Comparison of ENCODE assay signal across 20 mouse cellular contexts in genomic region chr7:40636369-40636768, GRCm38 (mm10).
DNase-seq lines count a peak whose midpoint lies in the region; ATAC-seq lines count a peak whose summit lies in the region.
"Had no signal": no experiment of that assay in that cellular context is flagged by ENCODE, and none has a peak within 500 bp of the region (broad histone marks: within the 10 kb centered on the region; RNA-seq: fewer than 3 reads in every experiment).

No protein-coding gene starts in this region.

- intact Hi-C loops in gastrocnemius, postnatal 14 days (cut with DNase I; ENCODE audit: low total_unique reads): no loop called here

- no peak overlapping the region for H3K9ac ChIP-seq in heart, embryonic 11.5 days (ENCODE audit: low read depth, low read length)
- no peak overlapping the region for H3K9ac ChIP-seq in kidney, embryonic 15.5 days
- H3K9ac ChIP-seq: embryonic facial prominence, embryonic 15.5 days; heart, embryonic 13.5 days had no signal

- H3K27me3 ChIP-seq in heart, embryonic 11.5 days (ENCODE audit: control insufficient read depth, insufficient read depth, low read length): no peaks in the 10 kb centered on the region
- H3K27me3 ChIP-seq in kidney, embryonic 15.5 days: no peaks in the 10 kb centered on the region
- H3K27me3 ChIP-seq: embryonic facial prominence, embryonic 15.5 days; heart, embryonic 13.5 days had no signal

- H3K36me3 ChIP-seq in heart, embryonic 11.5 days (ENCODE audit: control insufficient read depth, insufficient read depth, low read length): no peaks in the 10 kb centered on the region
- no peaks in the 10 kb centered on the region for H3K36me3 ChIP-seq in kidney, embryonic 15.5 days
- H3K36me3 ChIP-seq: embryonic facial prominence, embryonic 15.5 days; forebrain, embryonic 10.5 days; G1E; heart, embryonic 13.5 days had no signal

- no peak overlapping the region for H3K4me3 ChIP-seq in heart, embryonic 11.5 days (ENCODE audit: low read depth, low read length)
- H3K4me3 ChIP-seq in kidney, embryonic 15.5 days (replicated peaks): no peak overlapping the region
- H3K4me3 ChIP-seq: embryonic facial prominence, embryonic 15.5 days; erythroblast, embryonic 14.5 days; forebrain, embryonic 10.5 days; heart, embryonic 13.5 days had no signal

- WGBS in heart, embryonic 11.5 days (ENCODE audit: insufficient replicate concordance): 80% methylated on average over 3 of the region's 3 CpGs
- WGBS in kidney, embryonic 15.5 days: 74% methylated on average over 3 of the region's 3 CpGs

- no peak for ATAC-seq in heart, embryonic 11.5 days (replicated peaks; ENCODE audit: insufficient number of reproducible peaks, low FRiP score, low TSS enrichment)
- peak; percentile 87 for ATAC-seq in kidney, embryonic 15.5 days (replicated peaks; ENCODE audit: low FRiP score)
- ATAC-seq: CD4-positive, CD25-positive, alpha-beta regulatory T cell, adult 4 months; forebrain, embryonic 14.5 days had no signal

- no peaks in the 10 kb centered on the region for H3K9me3 ChIP-seq in heart, embryonic 11.5 days (replicated peaks; ENCODE audit: control insufficient read depth, low read length)
- H3K9me3 ChIP-seq in kidney, embryonic 15.5 days (replicated peaks): no peaks in the 10 kb centered on the region
- H3K9me3 ChIP-seq: embryonic facial prominence, embryonic 15.5 days; forebrain, embryonic 10.5 days; heart, embryonic 13.5 days had no signal

- peak; percentile 39 for DNase-seq in heart, adult 11 months
- peak; percentile 52 for DNase-seq in kidney, postnatal 14 days
- no peak for DNase-seq in embryo, embryonic 9.5 days (ENCODE audit: extremely low spot score)
- no peak for DNase-seq in gastrocnemius, postnatal 14 days
- DNase-seq in urinary bladder, adult 2 months (ENCODE audit: low spot score): no peak
- DNase-seq: adrenal gland, adult 8-10 months; adrenal gland, postnatal 36 days; B cell, adult 2 months; cerebellum, adult 2 months; cerebellum, postnatal 10 days; heart, postnatal 36 days had no signal

- no peak overlapping the region for H3K4me2 ChIP-seq in heart, embryonic 11.5 days
- H3K4me2 ChIP-seq in kidney, embryonic 15.5 days: no peak overlapping the region
- H3K4me2 ChIP-seq: embryonic facial prominence, embryonic 15.5 days; heart, embryonic 13.5 days had no signal

- H3K4me1 ChIP-seq in heart, embryonic 11.5 days (ENCODE audit: control insufficient read depth, insufficient read depth, low read length): no peaks in the 10 kb centered on the region
- no peaks in the 10 kb centered on the region for H3K4me1 ChIP-seq in kidney, embryonic 15.5 days
- H3K4me1 ChIP-seq: embryonic facial prominence, embryonic 15.5 days; forebrain, embryonic 10.5 days; heart, embryonic 13.5 days had no signal

- no peak overlapping the region for H3K27ac ChIP-seq in heart, embryonic 11.5 days (ENCODE audit: low read depth, low read length)
- no peak overlapping the region for H3K27ac ChIP-seq in kidney, embryonic 15.5 days
- H3K27ac ChIP-seq: embryonic facial prominence, embryonic 15.5 days; forebrain, embryonic 10.5 days; heart, embryonic 13.5 days had no signal

Comparison
In these comparisons a context has a peak if more than half of its experiments do, and no peak if none do; other contexts are left out.
1. DNase-seq: peak in heart, adult 11 months (single experiment) and kidney, postnatal 14 days (single experiment); none in embryo, embryonic 9.5 days (single experiment), gastrocnemius, postnatal 14 days (single experiment) and urinary bladder, adult 2 months (single experiment).